Mouse (Mus musculus) myocyte (in vitro differentiated cells): ENCODE measurements around the gene Pmp22. TPM values are rescaled to one million over a fixed set of nuclear protein-coding genes. Genes with fewer than 3 reads are reported as not detected.

Source experiments
- H3K27me3 ChIP-seq: one replicate; pipeline ENCODE4 v1.6.1; 2011; ENCODE audit not compliant: control insufficient read depth, insufficient read depth, insufficient read length
- H3K36me3 ChIP-seq: one replicate; pipeline ENCODE4 v1.6.1; 2011; ENCODE audit not compliant: control insufficient read depth, insufficient read depth
- H3K4me2 ChIP-seq: one replicate; pipeline ENCODE4 v1.6.1; 2011; ENCODE audit warnings: low read depth, control low read depth
- H3K4me3 ChIP-seq: one replicate; pipeline ENCODE4 v1.5.1; 2011; ENCODE audit warnings: mild to moderate bottlenecking, control low read depth, moderate library complexity
- H3K79me2 ChIP-seq: one replicate; pipeline ENCODE4 v1.6.1; 2011; ENCODE audit not compliant: control insufficient read depth, insufficient read depth
- H3ac ChIP-seq: one replicate; pipeline ENCODE4 v1.6.1; 2011; ENCODE audit not compliant: control insufficient read depth, insufficient read length
- CEBPB ChIP-seq: IDR thresholded peaks from 2 replicates; pipeline ENCODE4 v1.6.1; 2011; ENCODE audit warnings: mild to moderate bottlenecking, moderate library complexity; ENCODE audit not compliant: poor library complexity, insufficient read depth, severe bottlenecking
- E2F4 ChIP-seq: IDR thresholded peaks from one replicate; pipeline ENCODE4 v1.6.1; 2011; ENCODE audit warnings: mild to moderate bottlenecking, control low read depth, moderate library complexity; ENCODE audit not compliant: insufficient read depth
- MAX ChIP-seq: IDR thresholded peaks from one replicate; pipeline ENCODE4 v1.6.1; 2011; ENCODE audit warnings: low read depth, mild to moderate bottlenecking, control low read depth
- MYOD1 ChIP-seq, 3 experiments: IDR thresholded peaks; one replicate each; pipeline ENCODE4 v1.6.1; 2011; ENCODE audit warnings: control low read depth in 2 of 3, low read depth in 2 of 3, mild to moderate bottlenecking in 2 of 3, moderate library complexity in 1 of 3; ENCODE audit not compliant: insufficient read length in 2 of 3, control insufficient read depth in 1 of 3
- MYOG ChIP-seq, 3 experiments: IDR thresholded peaks; one replicate each; pipeline ENCODE4 v1.6.1; 2011; ENCODE audit warnings: control low read depth in 2 of 3, low read depth in 2 of 3, mild to moderate bottlenecking in 2 of 3; ENCODE audit not compliant: insufficient read length in 2 of 3, control insufficient read depth in 1 of 3, insufficient read depth in 1 of 3
- POLR2A ChIP-seq: IDR thresholded peaks from one replicate; pipeline ENCODE4 v1.6.1; 2011; ENCODE audit warnings: low read depth, mild to moderate bottlenecking, control low read depth, moderate library complexity; ENCODE audit not compliant: insufficient read length
- POLR2AphosphoS2 ChIP-seq: IDR thresholded peaks from one replicate; pipeline ENCODE4 v1.6.1; 2011; ENCODE audit warnings: low read depth, control low read depth; ENCODE audit not compliant: insufficient read length
- REST ChIP-seq: IDR thresholded peaks from one replicate; pipeline ENCODE4 v1.6.1; 2011; ENCODE audit warnings: mild to moderate bottlenecking, control low read depth, moderate library complexity; ENCODE audit not compliant: insufficient read depth, insufficient read length
- SRF ChIP-seq: IDR thresholded peaks from one replicate; pipeline ENCODE4 v1.6.1; 2011; ENCODE audit warnings: low read depth; ENCODE audit not compliant: control insufficient read depth, insufficient read length
- TCF12 ChIP-seq: IDR thresholded peaks from one replicate; pipeline ENCODE4 v1.6.1; 2011; ENCODE audit warnings: mild to moderate bottlenecking, control low read depth; ENCODE audit not compliant: poor library complexity, insufficient read depth, severe bottlenecking
- TCF3 ChIP-seq: IDR thresholded peaks from one replicate; pipeline ENCODE4 v1.6.1; 2011; ENCODE audit warnings: low read depth, control low read depth; ENCODE audit not compliant: insufficient read length
- USF1 ChIP-seq: IDR thresholded peaks from one replicate; pipeline ENCODE4 v1.6.1; 2011; ENCODE audit warnings: low read depth, mild to moderate bottlenecking, control low read depth, moderate library complexity
- polyA plus RNA-seq: library from polyadenylated mRNA; unstranded; fragments of >200 nt; fragmentation: generic; extraction: Trizol; gene quantifications from one replicate; pipeline ENCODE4 v1.2.1, GENCODE M21; 2012; ENCODE audit warnings: missing spikeins

Gene Pmp22
- 74.6 TPM for polyA plus RNA-seq

DNA sequence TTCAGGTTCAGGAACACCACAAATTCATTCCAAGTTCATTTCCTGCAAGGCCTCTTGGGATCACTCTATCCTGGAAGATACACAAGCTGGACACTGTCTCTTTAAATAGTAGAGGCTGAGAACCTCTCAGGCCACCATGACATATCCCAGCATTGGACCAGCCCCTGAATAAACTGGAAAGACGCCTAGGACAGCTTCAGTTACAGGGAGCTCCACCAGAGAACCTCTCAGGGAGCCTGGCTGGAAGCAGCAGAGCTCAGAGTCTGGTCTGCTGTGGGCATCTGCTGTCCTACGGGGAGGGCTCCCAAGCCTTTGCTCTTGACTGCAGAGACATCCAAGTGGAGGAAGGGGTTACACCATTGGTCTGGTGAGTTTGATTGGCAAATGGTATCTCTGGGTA is at the start of gene Pmp22:
TSS of gene Pmp22 (plus strand) at position 199 of the 400 bp plus-strand sequence.
- Histone ChIP-seq H3K4me2 (peak within 1 kb of the TSS; percentile 100), H3K27me3 (no peaks in the 10 kb centered on the region), H3K4me3 (no peak within 1 kb of the TSS), H3K79me2 (no peaks in the 10 kb centered on the region), H3K36me3 (peaks cover 2% of the 10 kb centered on the region), H3ac (no peak within 1 kb of the TSS)
- TF ChIP-seq SRF (no peak), E2F4 (no peak), MYOG (IDR thresholded peaks at IDR 0.05; ENCODE audit: control insufficient read depth in 1 of 3, insufficient read depth in 1 of 3, insufficient read length in 2 of 3, low read depth in 2 of 3) (no peak), POLR2A (no peak), USF1 (no peak), MAX (no peak), MYOD1 (IDR thresholded peaks at IDR 0.05; ENCODE audit: control insufficient read depth in 1 of 3, insufficient read length in 2 of 3, low read depth in 2 of 3) (no peak), TCF12 (no peak), POLR2AphosphoS2 (no peak), CEBPB (no peak), REST (no peak), TCF3 (no peak)

DNA sequence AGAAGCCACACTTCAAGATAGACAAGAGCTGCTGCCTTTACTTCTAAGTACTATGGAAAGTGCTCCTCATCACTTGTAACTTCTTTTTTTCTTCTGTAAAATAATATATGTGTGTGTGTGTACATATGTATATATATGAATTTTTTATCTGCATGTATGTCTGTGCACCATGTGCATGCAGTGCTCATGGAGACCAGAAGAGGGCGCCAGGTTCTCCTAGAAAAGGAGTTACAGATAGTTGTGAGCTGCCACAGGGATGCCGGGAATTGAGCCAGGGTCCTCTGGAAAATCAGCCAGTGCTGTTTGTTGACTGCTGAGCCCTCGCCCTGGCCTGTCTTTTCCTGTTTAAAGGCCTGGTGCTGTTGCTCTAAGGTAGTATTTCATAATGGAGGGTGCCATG is 44.2 kb upstream of the Pmp22 start:
- Histone ChIP-seq H3K36me3 (no peaks in the 10 kb centered on the region), H3K27me3 (no peaks in the 10 kb centered on the region), H3ac (no peak overlapping the region), H3K4me2 (no peak overlapping the region), H3K4me3 (no peak overlapping the region), H3K79me2 (no peaks in the 10 kb centered on the region)
- no peak for TF ChIP-seq MYOD1 (IDR thresholded peaks at IDR 0.05; ENCODE audit: control insufficient read depth in 1 of 3, insufficient read length in 2 of 3, low read depth in 2 of 3)

DNA sequence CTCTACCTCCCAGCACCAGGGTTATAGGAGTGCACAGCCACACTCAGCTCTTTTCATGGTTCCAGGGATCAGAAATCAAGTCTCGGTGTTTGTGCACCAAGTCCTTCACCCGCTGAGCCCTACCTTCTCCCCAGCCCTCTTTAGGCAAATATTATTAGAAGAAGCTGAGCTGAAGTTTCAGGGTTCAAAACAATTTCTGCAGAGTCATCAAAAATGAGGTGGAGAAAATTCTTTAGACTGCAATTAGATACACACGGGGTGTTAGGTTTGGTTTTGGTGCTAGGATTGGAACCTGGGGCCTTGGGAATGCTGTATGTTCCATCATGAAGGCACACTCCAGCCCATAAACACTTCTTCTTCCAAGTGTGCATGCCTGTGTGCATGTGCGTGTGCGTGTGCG is 40.1 kb upstream of the Pmp22 start:
- no peaks in the 10 kb centered on the region for H3K79me2 ChIP-seq
- no peak overlapping the region for H3ac ChIP-seq
- H3K36me3 ChIP-seq: no peaks in the 10 kb centered on the region
- no peaks in the 10 kb centered on the region for H3K27me3 ChIP-seq
- no peak overlapping the region for H3K4me3 ChIP-seq
- H3K4me2 ChIP-seq: no peak overlapping the region
- TF ChIP-seq USF1 (no peak), SRF (no peak), MYOG (IDR thresholded peaks at IDR 0.05; ENCODE audit: control insufficient read depth in 1 of 3, insufficient read depth in 1 of 3, insufficient read length in 2 of 3, low read depth in 2 of 3) (no peak), POLR2A (no peak), MAX (no peak), TCF3 (no peak), MYOD1 (IDR thresholded peaks at IDR 0.05; ENCODE audit: control insufficient read depth in 1 of 3, insufficient read length in 2 of 3, low read depth in 2 of 3) (no peak), E2F4 (no peak), POLR2AphosphoS2 (no peak), TCF12 (no peak), CEBPB (no peak), REST (no peak)

DNA sequence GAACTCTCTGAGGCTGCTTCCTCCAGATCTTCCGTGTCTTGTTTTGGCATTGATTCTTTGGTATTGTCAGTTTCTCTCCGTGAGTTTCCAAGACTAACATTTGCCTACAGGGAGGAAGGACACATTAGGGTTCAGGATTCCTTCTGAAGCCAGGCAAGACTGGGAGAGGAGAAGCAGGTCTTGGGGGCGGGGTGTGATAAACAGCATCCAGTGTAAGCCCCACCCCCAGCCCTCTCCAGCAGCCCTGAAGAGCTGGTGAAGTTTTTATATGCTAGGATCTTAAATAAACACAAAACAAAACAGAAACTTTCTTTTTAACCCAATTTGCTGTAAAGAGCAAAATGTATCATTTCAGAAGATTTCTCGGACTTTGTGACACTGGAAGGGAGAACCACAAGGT is 38.6 kb upstream of the Pmp22 start:
- H3K4me2 ChIP-seq: no peak overlapping the region
- no peak for TF ChIP-seq CEBPB
- TF ChIP-seq SRF: no peak
- TF ChIP-seq E2F4: no peak
- TF ChIP-seq POLR2A: no peak
- TF ChIP-seq MAX: no peak
- TF ChIP-seq MYOG (IDR thresholded peaks at IDR 0.05; ENCODE audit: control insufficient read depth in 1 of 3, insufficient read depth in 1 of 3, insufficient read length in 2 of 3, low read depth in 2 of 3): no peak
- no peak for TF ChIP-seq POLR2AphosphoS2
- no peak for TF ChIP-seq TCF12
- no peak for TF ChIP-seq USF1
- no peak for TF ChIP-seq TCF3
- TF ChIP-seq REST: no peak
- no peak for TF ChIP-seq MYOD1 (IDR thresholded peaks at IDR 0.05; ENCODE audit: control insufficient read depth in 1 of 3, insufficient read length in 2 of 3, low read depth in 2 of 3)
- H3ac ChIP-seq: no peak overlapping the region
- H3K79me2 ChIP-seq: no peaks in the 10 kb centered on the region
- H3K27me3 ChIP-seq: no peaks in the 10 kb centered on the region
- H3K4me3 ChIP-seq: no peak overlapping the region
- no peaks in the 10 kb centered on the region for H3K36me3 ChIP-seq

DNA sequence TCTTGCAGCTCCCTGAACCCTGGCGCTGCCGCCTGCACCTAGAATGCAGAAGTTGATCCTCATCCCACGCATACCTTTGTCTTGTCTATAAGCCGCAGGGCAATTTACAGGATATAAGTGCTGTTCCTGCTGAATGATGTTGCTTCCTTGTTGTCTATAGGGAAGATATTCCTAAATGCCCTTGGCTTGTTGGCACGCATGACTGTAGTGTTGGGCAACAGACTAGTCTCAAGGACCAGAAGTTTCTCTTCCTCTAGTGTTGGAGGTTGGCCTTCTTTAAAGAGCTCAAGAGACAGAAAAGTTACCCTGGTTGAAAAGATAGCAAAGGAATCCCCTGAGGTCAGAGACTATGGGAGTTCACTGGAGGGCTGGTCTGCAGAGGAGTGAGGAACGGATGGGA is 37.8 kb upstream of the Pmp22 start:
- TF ChIP-seq MYOD1 (IDR thresholded peaks at IDR 0.05; ENCODE audit: control insufficient read depth in 1 of 3, insufficient read length in 2 of 3, low read depth in 2 of 3): no peak
- no peak for TF ChIP-seq MYOG (IDR thresholded peaks at IDR 0.05; ENCODE audit: control insufficient read depth in 1 of 3, insufficient read depth in 1 of 3, insufficient read length in 2 of 3, low read depth in 2 of 3)
- TF ChIP-seq POLR2AphosphoS2: no peak
- no peak for TF ChIP-seq SRF
- TF ChIP-seq E2F4: no peak
- no peak for TF ChIP-seq MAX
- TF ChIP-seq TCF12: no peak
- no peak for TF ChIP-seq REST
- no peak for TF ChIP-seq TCF3
- Histone ChIP-seq H3K27me3 (no peaks in the 10 kb centered on the region), H3K36me3 (no peaks in the 10 kb centered on the region), H3K4me3 (no peak overlapping the region), H3K4me2 (no peak overlapping the region), H3ac (no peak overlapping the region), H3K79me2 (no peaks in the 10 kb centered on the region)
